Mouse (Mus musculus) CH12.LX (cell line): ENCODE data around the gene Zmym6.

ENCODE experiments used
- CHD1 ChIP-seq: IDR thresholded peaks from 2 replicates; pipeline ENCODE4 v1.6.1; 2012; ENCODE audit warnings: low read depth, low read length, improper control_type of control experiment, inconsistent platforms
- CTCF ChIP-seq, 2 experiments: IDR thresholded peaks in 1 of 2; conservative IDR thresholded peaks in 1 of 2; 2 replicates each; pipeline ENCODE4 v1.5.1; 2011 to 2012; ENCODE audit warnings: low read depth in 2 of 2, low read length in 2 of 2, improper control_type of control experiment in 1 of 2, inconsistent platforms in 1 of 2, mild to moderate bottlenecking in 1 of 2, moderate library complexity in 1 of 2
- EP300 ChIP-seq: IDR thresholded peaks from 2 replicates; pipeline ENCODE4 v1.6.1; 2011; ENCODE audit warnings: low read length, improper control_type of control experiment
- GABPA ChIP-seq: IDR thresholded peaks from 2 replicates; pipeline ENCODE4 v1.6.1; 2012; ENCODE audit warnings: low read depth, low read length, improper control_type of control experiment, inconsistent platforms; ENCODE audit not compliant: insufficient replicate concordance
- MAX ChIP-seq: IDR thresholded peaks from 2 replicates; pipeline ENCODE4 v1.6.1; 2011; ENCODE audit warnings: low read length, improper control_type of control experiment
- MEF2A ChIP-seq: IDR thresholded peaks from 2 replicates; pipeline ENCODE4 v1.6.1; 2014; ENCODE audit warnings: low read depth, mild to moderate bottlenecking, inconsistent platforms, low read length, improper control_type of control experiment, borderline replicate concordance
- NELFE ChIP-seq: IDR thresholded peaks from 2 replicates; pipeline ENCODE4 v1.6.1; 2011; ENCODE audit warnings: low read depth, low read length, improper control_type of control experiment
- POLR2A ChIP-seq: IDR thresholded peaks from 2 replicates; pipeline ENCODE4 v1.6.1; 2011; ENCODE audit warnings: low read depth, mild to moderate bottlenecking, improper control_type of control experiment, low read length
- POLR2AphosphoS2 ChIP-seq: IDR thresholded peaks from 2 replicates; pipeline ENCODE4 v1.6.1; 2011; ENCODE audit warnings: low read depth, low read length, improper control_type of control experiment
- RCOR1 ChIP-seq: conservative IDR thresholded peaks from 2 replicates; pipeline ENCODE4 v1.6.1; 2012; ENCODE audit warnings: low read depth, mild to moderate bottlenecking, inconsistent platforms, low read length, improper control_type of control experiment
- USF1 ChIP-seq: IDR thresholded peaks from 2 replicates; pipeline ENCODE4 v1.6.1; 2014; ENCODE audit warnings: low read depth, mild to moderate bottlenecking, inconsistent platforms, low read length, improper control_type of control experiment
- ZC3H11A ChIP-seq: IDR thresholded peaks from 2 replicates; pipeline ENCODE4 v1.6.1; 2012; ENCODE audit warnings: low read depth, mild to moderate bottlenecking, inconsistent platforms, low read length, improper control_type of control experiment
- ZKSCAN1 ChIP-seq: IDR thresholded peaks from 2 replicates; pipeline ENCODE4 v1.6.1; 2012; ENCODE audit warnings: low read depth, inconsistent platforms, low read length, improper control_type of control experiment, borderline replicate concordance
- ZNF384 ChIP-seq: IDR thresholded peaks from 2 replicates; pipeline ENCODE4 v1.6.1; 2012; ENCODE audit warnings: low read depth, low read length, improper control_type of control experiment, inconsistent platforms

DNA sequence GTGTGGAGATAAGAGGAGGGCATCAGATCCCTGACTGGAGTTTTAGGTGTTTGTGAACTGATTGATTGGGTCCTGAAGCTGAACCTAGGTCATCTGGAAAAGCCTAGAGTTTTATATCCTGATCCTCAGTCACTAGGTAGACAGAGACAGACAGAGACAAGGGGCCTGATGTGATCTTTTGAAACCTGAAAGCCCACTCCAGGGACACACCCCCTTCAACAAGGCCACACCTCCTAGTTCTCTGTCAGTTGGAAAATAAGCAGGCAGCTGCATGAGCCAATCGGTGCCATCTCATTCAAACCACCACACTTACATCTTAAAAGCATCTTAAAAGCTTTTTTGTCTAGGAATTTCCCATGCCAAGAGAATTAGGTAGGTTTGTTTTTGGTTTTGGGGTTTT lies 3.6 kb downstream of the Zmym6 start:
- no peak for TF ChIP-seq CTCF (conservative IDR thresholded peaks at IDR 0.05 in 1 of 2, IDR thresholded peaks at IDR 0.05 in 1 of 2; ENCODE audit: low read depth in 2 of 2, low read length in 2 of 2)
- no peak for TF ChIP-seq MEF2A
- TF ChIP-seq EP300: no peak
- no peak for TF ChIP-seq MAX
- no peak for TF ChIP-seq GABPA
- no peak for TF ChIP-seq POLR2A
- no peak for TF ChIP-seq POLR2AphosphoS2
- TF ChIP-seq USF1: no peak
- no peak for TF ChIP-seq CHD1
- TF ChIP-seq ZKSCAN1: no peak
- TF ChIP-seq ZC3H11A: no peak
- TF ChIP-seq RCOR1: no peak
- TF ChIP-seq NELFE: no peak
- no peak for TF ChIP-seq ZNF384
